Mouse (Mus musculus) stomach, postnatal 0 days (tissue): ENCODE data around the gene Cadm4. TPM values are rescaled to one million over a fixed set of nuclear protein-coding genes. Genes with fewer than 3 reads are reported as not detected.
"Not testable (repeated sequence)": the region's sequence is repeated elsewhere in the genome, so short reads cannot be mapped to it uniquely, and the experiment has no call there.

Experiments
- ATAC-seq: fragments of 200-750 bp; cut with Nextera tagmentation; 2 replicates; pipeline ENCODE4 v1.8.0; 2017; ENCODE audit not compliant: low FRiP score, low TSS enrichment
- DNase-seq: peaks from one replicate; pipeline ENCODE4 v3.0.0-alpha.2; 2016; ENCODE audit warnings: low spot score
- H3K27ac ChIP-seq: fragments of 300-500 bp; sonication (generic); replicated peaks from 2 replicates; pipeline ENCODE4 v1.5.1; 2014; ENCODE audit warnings: mild to moderate bottlenecking, control low read depth
- H3K27me3 ChIP-seq: fragments of 300-500 bp; sonication (generic); 2 replicates; pipeline ENCODE4 v1.6.1; 2014; ENCODE audit warnings: low read length; ENCODE audit not compliant: control insufficient read depth, insufficient read depth
- H3K36me3 ChIP-seq: fragments of 300-500 bp; sonication (generic); 2 replicates; pipeline ENCODE4 v1.6.1; 2014; ENCODE audit warnings: low read length, mixed read lengths; ENCODE audit not compliant: control insufficient read depth, insufficient read depth
- H3K4me1 ChIP-seq: fragments of 300-500 bp; sonication (generic); replicated peaks from 2 replicates; pipeline ENCODE4 v1.6.1; 2014; ENCODE audit warnings: antibody characterized with exemption; ENCODE audit not compliant: control insufficient read depth, insufficient read depth
- H3K4me2 ChIP-seq: fragments of 300-500 bp; sonication (generic); replicated peaks from 2 replicates; pipeline ENCODE4 v1.6.1; 2014; ENCODE audit warnings: low read depth, mild to moderate bottlenecking, control low read depth, moderate library complexity
- H3K4me3 ChIP-seq: fragments of 300-500 bp; sonication (generic); 2 replicates; pipeline ENCODE4 v1.5.1; 2014; ENCODE audit warnings: low read depth, low read length, control low read depth
- H3K9ac ChIP-seq: fragments of 300-500 bp; sonication (generic); 2 replicates; pipeline ENCODE4 v1.6.1; 2014; ENCODE audit warnings: mild to moderate bottlenecking, low read length, control low read depth, mixed read lengths
- H3K9me3 ChIP-seq: fragments of 300-500 bp; sonication (generic); 2 replicates; pipeline ENCODE4 v1.6.1; 2016; ENCODE audit warnings: low read length; ENCODE audit not compliant: control insufficient read depth
- CTCF ChIP-seq: IDR thresholded peaks from 2 replicates; pipeline ENCODE4 v1.5.1; 2016; ENCODE audit warnings: antibody characterized with exemption, low read depth, mild to moderate bottlenecking, moderate library complexity
- EP300 ChIP-seq: optimal IDR thresholded peaks from 2 replicates; pipeline ENCODE3; 2016; ENCODE audit warnings: antibody characterized with exemption
- WGBS: fragments of 180-500 bp; shearing (Covaris S2); extraction: QIAGEN DNeasy Blood & Tissue Kit; methylation state at CpG from one replicate; pipeline ENCODE4 v1.1.7; 2014; 5-methylcytosine and 5-hydroxymethylcytosine counted together
- polyA plus RNA-seq: library from polyadenylated mRNA; unstranded; fragments of >200 nt; fragmentation: Nextera tagmentation; extraction: Ambion mirVana; gene quantifications from 2 replicates; pipeline ENCODE4 v1.2.1, GENCODE M21; 2015

Cadm4 gene
- polyA plus RNA-seq, 1 experiment from 2014 or later: 3.4 TPM

- Histone ChIP-seq H3K36me3 (no peaks in the 10 kb centered on the region), H3K9me3 (no peaks in the 10 kb centered on the region), H3K4me2 (no peak overlapping the region), H3K9ac (no peak overlapping the region), H3K4me1 (no peaks in the 10 kb centered on the region), H3K27me3 (no peaks in the 10 kb centered on the region), H3K4me3 (no peak overlapping the region), H3K27ac (no peak overlapping the region)
- 51% methylated on average over 5 of the region's 5 CpGs for WGBS
- TF ChIP-seq EP300: no peak
- TF ChIP-seq CTCF: no peak
- no peak for ATAC-seq
- DNase-seq: no peak
Observed at GRCm38 (mm10) chr7:24517077-24517476, 35.3 kb downstream of the Cadm4 start.

GRCm38 (mm10) chr7:24517654-24518053, 35.8 kb downstream of the Cadm4 start:
- 64% methylated on average over 6 of the region's 6 CpGs for WGBS
- H3K27me3 ChIP-seq: no peaks in the 10 kb centered on the region
- no peaks in the 10 kb centered on the region for H3K4me1 ChIP-seq
- H3K9me3 ChIP-seq: no peaks in the 10 kb centered on the region
- TF ChIP-seq CTCF: no peak
- TF ChIP-seq EP300: no peak
- no peak for ATAC-seq
- H3K36me3 ChIP-seq: no peaks in the 10 kb centered on the region
- H3K27ac ChIP-seq: no peak overlapping the region
- no peak for DNase-seq
- H3K4me2 ChIP-seq: no peak overlapping the region
- H3K4me3 ChIP-seq: no peak overlapping the region
- H3K9ac ChIP-seq: no peak overlapping the region

GRCm38 (mm10) chr7:24519130-24519529, 37.3 kb downstream of the Cadm4 start:
- TF ChIP-seq EP300: no peak
- TF ChIP-seq CTCF: no peak
- DNase-seq (no peak), ATAC-seq (no peak)
- H3K9me3 ChIP-seq: no peaks in the 10 kb centered on the region
- no peaks in the 10 kb centered on the region for H3K36me3 ChIP-seq
- 65% methylated on average over 3 of the region's 3 CpGs for WGBS
- H3K4me1 ChIP-seq: no peaks in the 10 kb centered on the region
- H3K27me3 ChIP-seq: no peaks in the 10 kb centered on the region
- H3K9ac ChIP-seq: no peak overlapping the region
- no peak overlapping the region for H3K27ac ChIP-seq
- H3K4me2 ChIP-seq: no peak overlapping the region
- H3K4me3 ChIP-seq: no peak overlapping the region

- not testable (repeated sequence) for H3K9me3 ChIP-seq, H3K36me3 ChIP-seq, H3K27me3 ChIP-seq, DNase-seq, H3K4me3 ChIP-seq, H3K4me1 ChIP-seq, H3K9ac ChIP-seq, ATAC-seq, H3K27ac ChIP-seq, H3K4me2 ChIP-seq
- 84% methylated on average over 9 of the region's 10 CpGs for WGBS
Observed at GRCm38 (mm10) chr7:24520054-24520453, 38.2 kb downstream of the Cadm4 start.

- ATAC-seq: no peak
- 46% methylated on average over 5 of the region's 5 CpGs for WGBS
- no peak for DNase-seq
- Histone ChIP-seq H3K9me3 (no peaks in the 10 kb centered on the region), H3K27ac (no peak overlapping the region), H3K27me3 (no peaks in the 10 kb centered on the region), H3K9ac (no peak overlapping the region), H3K4me3 (no peak overlapping the region), H3K4me1 (no peaks in the 10 kb centered on the region), H3K4me2 (no peak overlapping the region), H3K36me3 (no peaks in the 10 kb centered on the region)
- TF ChIP-seq EP300 (no peak), CTCF (no peak)
Observed at GRCm38 (mm10) chr7:24522805-24523204, 41.0 kb downstream of the Cadm4 start.

- H3K9ac ChIP-seq: no peak overlapping the region
- no peaks in the 10 kb centered on the region for H3K27me3 ChIP-seq
- no peaks in the 10 kb centered on the region for H3K36me3 ChIP-seq
- no peak overlapping the region for H3K27ac ChIP-seq
- no peaks in the 10 kb centered on the region for H3K9me3 ChIP-seq
- TF ChIP-seq EP300 (no peak), CTCF (no peak)
- H3K4me1 ChIP-seq: no peaks in the 10 kb centered on the region
- WGBS: 88% methylated on average over 6 of the region's 6 CpGs
- DNase-seq (no peak), ATAC-seq (no peak)
- no peak overlapping the region for H3K4me2 ChIP-seq
- no peak overlapping the region for H3K4me3 ChIP-seq
Observed at GRCm38 (mm10) chr7:24523723-24524122, 41.9 kb downstream of the Cadm4 start.
